Mouse (Mus musculus) liver, embryonic 14.5 days (tissue): ENCODE measurements around the gene Lrig3.

Experiments
- CTCF ChIP-seq: IDR thresholded peaks from 2 replicates; pipeline ENCODE4 v1.5.1; 2016; ENCODE audit warnings: antibody characterized with exemption, low read depth, control low read depth
- EP300 ChIP-seq: IDR thresholded peaks from 2 replicates; pipeline ENCODE4 v1.6.1; 2016; ENCODE audit warnings: antibody characterized with exemption, low read depth

DNA sequence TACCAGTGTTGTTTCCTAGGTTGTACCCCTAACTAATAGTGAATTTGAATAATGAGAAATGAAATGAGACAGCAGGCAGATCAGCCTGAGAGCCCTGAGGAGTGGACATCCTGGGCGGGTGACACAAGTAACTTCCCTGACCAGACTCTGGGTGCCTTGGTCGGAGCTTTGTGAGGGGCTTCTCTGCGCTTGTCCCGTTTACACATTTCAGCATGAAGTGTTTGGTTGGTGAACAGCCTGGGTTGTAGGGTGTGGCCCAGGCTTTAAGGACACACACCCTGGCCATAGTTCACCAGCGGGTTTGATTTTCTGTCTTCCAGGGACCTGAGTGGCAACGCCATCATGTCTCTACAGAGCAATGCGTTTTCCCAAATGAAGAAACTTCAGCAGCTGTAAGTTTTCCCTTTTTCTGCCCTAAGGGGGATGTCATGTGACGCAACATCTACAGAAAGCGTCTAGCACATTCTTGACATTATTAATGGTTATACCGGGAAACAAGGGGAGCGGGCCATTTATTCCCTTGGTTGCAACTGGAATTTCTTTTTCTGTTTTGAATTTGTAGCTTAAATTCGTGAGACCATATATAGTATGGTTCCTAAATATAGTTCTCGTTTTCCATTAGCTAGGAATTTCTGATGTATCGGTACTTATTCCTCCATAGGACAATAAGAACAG, 36.2 kb downstream of the Lrig3 start:
- TF ChIP-seq CTCF (no peak), EP300 (no peak)
